ENCODE assay signal across 7 mouse cellular contexts in the genomic region with DNA sequence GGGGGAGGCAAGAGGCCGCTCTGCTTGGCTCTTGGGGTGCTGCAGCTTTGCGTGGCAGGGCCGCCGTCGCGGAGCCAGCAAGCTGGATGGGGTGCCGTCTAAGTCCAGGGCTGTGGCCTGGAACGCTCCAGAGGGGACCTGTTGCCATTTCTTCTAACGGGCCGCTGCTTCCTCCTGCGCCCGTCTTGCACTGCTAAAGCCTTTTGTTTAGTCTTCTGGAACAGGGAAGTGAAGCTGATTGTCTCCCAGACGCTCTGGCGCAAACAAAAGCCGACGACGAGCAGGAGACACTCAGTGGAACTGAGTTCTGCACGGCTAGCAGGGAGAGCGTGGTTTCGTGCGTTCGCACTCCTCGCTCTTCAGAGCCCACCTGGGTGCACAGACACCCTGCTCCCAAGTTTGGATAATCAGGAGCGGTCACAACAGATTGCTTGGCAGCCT. TPM values are rescaled to one million over a fixed set of nuclear protein-coding genes. Genes with fewer than 3 reads are reported as not detected.
DNase-seq lines count a peak whose midpoint lies in the region; ATAC-seq and TF ChIP-seq lines count a peak whose summit lies in the region.

No protein-coding gene starts in this region.

- H3K9me3 ChIP-seq in forebrain, postnatal 0 days (ENCODE audit: low read length) = no peaks in the 10 kb centered on the region
- no peaks in the 10 kb centered on the region for H3K9me3 ChIP-seq in limb, embryonic 15.5 days
- H3K9me3 ChIP-seq in midbrain, embryonic 15.5 days = no peaks in the 10 kb centered on the region

- H3K9ac ChIP-seq in forebrain, postnatal 0 days = peak overlapping the region; percentile 86
- peak overlapping the region; percentile 72 for H3K9ac ChIP-seq in limb, embryonic 15.5 days
- peak overlapping the region; percentile 82 for H3K9ac ChIP-seq in midbrain, embryonic 15.5 days

- peaks cover 14% of the 10 kb centered on the region for H3K4me1 ChIP-seq in forebrain, postnatal 0 days (ENCODE audit: insufficient read depth)
- H3K4me1 ChIP-seq in limb, embryonic 15.5 days = peaks cover 24% of the 10 kb centered on the region
- peaks cover 36% of the 10 kb centered on the region for H3K4me1 ChIP-seq in midbrain, embryonic 15.5 days

- peak overlapping the region; percentile 63 for H3K4me3 ChIP-seq in forebrain, postnatal 0 days (ENCODE audit: low read depth, low read length)
- peak overlapping the region; percentile 64 for H3K4me3 ChIP-seq in limb, embryonic 15.5 days
- peak overlapping the region; percentile 79 for H3K4me3 ChIP-seq in midbrain, embryonic 15.5 days

- peak; percentile 36 for ATAC-seq in forebrain, postnatal 0 days
- 0 out of 2 replicates have a peak, but pooled peaks have one; percentile 6 for ATAC-seq in limb, embryonic 15.5 days (ENCODE audit: insufficient number of reproducible peaks, low FRiP score, low TSS enrichment, low read depth)
- ATAC-seq in midbrain, embryonic 15.5 days (replicated peaks) = peak; percentile 56

- peak; percentile 66 to 67 for DNase-seq in right cerebral cortex, postnatal 10 days (ENCODE audit: low spot score in 2 of 2)
- DNase-seq in right cerebral cortex, adult 18-20 months = no peak
- peak; percentile 53 for DNase-seq in brain, adult 2 months (ENCODE audit: low read depth, low spot score)
- peak; percentile 66 for DNase-seq in forebrain, postnatal 0 days
- DNase-seq in gastrocnemius, adult 8-10 months (ENCODE audit: low spot score in 2 of 2) = no peak

- H3K27me3 ChIP-seq in forebrain, postnatal 0 days (ENCODE audit: insufficient read depth, low read length) = no peaks in the 10 kb centered on the region
- H3K27me3 ChIP-seq in limb, embryonic 15.5 days = no peaks in the 10 kb centered on the region
- H3K27me3 ChIP-seq in midbrain, embryonic 15.5 days (replicated peaks) = no peaks in the 10 kb centered on the region

- H3K4me2 ChIP-seq in forebrain, postnatal 0 days (ENCODE audit: low read depth) = peak overlapping the region; percentile 65
- H3K4me2 ChIP-seq in limb, embryonic 15.5 days = peak overlapping the region; percentile 62
- peak overlapping the region; percentile 55 for H3K4me2 ChIP-seq in midbrain, embryonic 15.5 days

- 2% methylated on average over 24 of the region's 24 CpGs for WGBS in forebrain, postnatal 0 days
- WGBS in limb, embryonic 15.5 days = under 1% methylated on average over 24 of the region's 24 CpGs
- WGBS in midbrain, embryonic 15.5 days = under 1% methylated on average over 24 of the region's 24 CpGs

- H3K27ac ChIP-seq in forebrain, postnatal 0 days (ENCODE audit: low read depth, low read length) = peak overlapping the region; percentile 85
- H3K27ac ChIP-seq in limb, embryonic 15.5 days = peak overlapping the region; percentile 91
- peak overlapping the region; percentile 85 for H3K27ac ChIP-seq in midbrain, embryonic 15.5 days

- TF ChIP-seq CTCF in forebrain, postnatal 0 days (IDR thresholded peaks at IDR 0.05; ENCODE audit: low read depth) = no peak

- no peaks in the 10 kb centered on the region for H3K36me3 ChIP-seq in forebrain, postnatal 0 days (ENCODE audit: insufficient read depth)
- H3K36me3 ChIP-seq in limb, embryonic 15.5 days = peaks cover under 1% of the 10 kb centered on the region; the same call in 1 of the 2 replicates
- H3K36me3 ChIP-seq in midbrain, embryonic 15.5 days (replicated peaks) = no peaks in the 10 kb centered on the region

RNA-seq across cellular contexts. Expression of a gene that starts 0.4 kb away (rescaled TPM):
- 100 and 121 TPM in 2 replicates for total RNA-seq in forebrain, postnatal 0 days (2014; rRNA removed)
- polyA plus RNA-seq in forebrain, postnatal 0 days (2015; fragmentation: Nextera tagmentation; extraction: Ambion mirVana) = 107 and 114 TPM in 2 replicates
- 90.9 and 97.2 TPM in 2 replicates for polyA plus RNA-seq in limb, embryonic 15.5 days (2015; fragmentation: Nextera tagmentation; extraction: Ambion mirVana)
- polyA plus RNA-seq in midbrain, embryonic 15.5 days (2015; fragmentation: Nextera tagmentation; extraction: Ambion mirVana) = 115 and 116 TPM in 2 replicates
- 10 to 100 TPM; 30.3 to 36.8 (median 32.5) TPM for total RNA-seq in gastrocnemius, adult 8-10 months (2022)

RNA-seq across cellular contexts. Expression of a gene that starts 11.4 kb away (rescaled TPM):
- total RNA-seq in forebrain, postnatal 0 days (2014; rRNA removed) = not detected in 2 replicates
- polyA plus RNA-seq in forebrain, postnatal 0 days (2015; fragmentation: Nextera tagmentation; extraction: Ambion mirVana) = not detected in 2 replicates
- polyA plus RNA-seq in limb, embryonic 15.5 days (2015; fragmentation: Nextera tagmentation; extraction: Ambion mirVana) = not detected in 2 replicates
- 0.15 and 0.18 TPM in 2 replicates for polyA plus RNA-seq in midbrain, embryonic 15.5 days (2015; fragmentation: Nextera tagmentation; extraction: Ambion mirVana)
- not detected for total RNA-seq in gastrocnemius, adult 8-10 months (2022)

Comparison
In these comparisons a context has a peak if more than half of its experiments do, and no peak if none do; other contexts are left out.
1. DNase-seq: peak in right cerebral cortex, postnatal 10 days (2 of 2), brain, adult 2 months (single experiment) and forebrain, postnatal 0 days (single experiment); none in right cerebral cortex, adult 18-20 months (single experiment) and gastrocnemius, adult 8-10 months (0 of 2).
2. ATAC-seq: peak in every context shown above with its lines; median percentile 56 in midbrain, embryonic 15.5 days; 36 in forebrain, postnatal 0 days; 6 in limb, embryonic 15.5 days.
3. Peak in every context shown above with its lines, with median percentiles within 50 percentile points of each other: H3K27ac ChIP-seq, H3K4me2 ChIP-seq, H3K4me3 ChIP-seq and H3K9ac ChIP-seq.